8 mouse cellular contexts compared by ENCODE assay signal in genomic region chr2:62411211-62412080, GRCm38 (mm10). TPM values are rescaled to one million over a fixed set of nuclear protein-coding genes. Genes with fewer than 3 reads are reported as not detected.
DNase-seq lines count a peak whose midpoint lies in the region; ATAC-seq and TF ChIP-seq lines count a peak whose summit lies in the region.

No protein-coding gene starts in this region.

- 6% methylated on average over 47 of the region's 47 CpGs for WGBS in heart, embryonic 10.5 days
- 4% methylated on average over 47 of the region's 47 CpGs for WGBS in lung, embryonic 16.5 days
- WGBS in olfactory bulb, adult 2 months, result 10% methylated on average over 47 of the region's 47 CpGs

- H3K27ac ChIP-seq in heart, embryonic 10.5 days, result peak overlapping the region; percentile 79
- H3K27ac ChIP-seq in lung, embryonic 16.5 days (ENCODE audit: low read length), result peak overlapping the region; percentile 84
- H3K27ac ChIP-seq in olfactory bulb, adult 2 months (ENCODE audit: insufficient read depth, low read depth, low read length), result no peak overlapping the region

- peak overlapping the region; percentile 72 for H3K4me2 ChIP-seq in lung, embryonic 16.5 days (ENCODE audit: low read depth, low read length)

- no peak for TF ChIP-seq POLR2A in brain, embryonic 14.5 days (IDR thresholded peaks at IDR 0.05; ENCODE audit: borderline replicate concordance, extremely low read depth, insufficient read depth, insufficient read length, poor library complexity, severe bottlenecking)
- TF ChIP-seq POLR2A in olfactory bulb, adult 2 months (IDR thresholded peaks at IDR 0.05; ENCODE audit: insufficient read depth, low read depth, low read length), result no peak

- H3K9me3 ChIP-seq in heart, embryonic 10.5 days, result no peaks in the 10 kb centered on the region
- no peaks in the 10 kb centered on the region for H3K9me3 ChIP-seq in lung, embryonic 16.5 days (ENCODE audit: control insufficient read depth, low read length)

- H3K4me3 ChIP-seq in heart, embryonic 10.5 days, result peak overlapping the region; percentile 69
- H3K4me3 ChIP-seq in lung, embryonic 16.5 days (ENCODE audit: low read length), result peak overlapping the region; percentile 55
- H3K4me3 ChIP-seq in olfactory bulb, adult 2 months (ENCODE audit: insufficient read depth, low read depth, low read length), result peak overlapping the region; percentile 29

- H3K9ac ChIP-seq in lung, embryonic 16.5 days (ENCODE audit: low read length), result peak overlapping the region; percentile 67

- ATAC-seq in lung, embryonic 16.5 days (ENCODE audit: low read depth), result peak; percentile 81

- H3K27me3 ChIP-seq in heart, embryonic 10.5 days (ENCODE audit: insufficient read depth, poor library complexity, severe bottlenecking), result peaks cover 29% of the 10 kb centered on the region
- no peaks in the 10 kb centered on the region for H3K27me3 ChIP-seq in lung, embryonic 16.5 days (ENCODE audit: control insufficient read depth, insufficient read depth, low read depth, low read length)

- TF ChIP-seq CTCF in brain, embryonic 14.5 days (IDR thresholded peaks at IDR 0.05; ENCODE audit: borderline replicate concordance, extremely low read depth, insufficient read depth, insufficient read length), result no peak
- TF ChIP-seq CTCF in olfactory bulb, adult 2 months (IDR thresholded peaks at IDR 0.05; ENCODE audit: insufficient read depth, low read depth, low read length), result no peak

- peak; percentile 40 to 49 for DNase-seq in heart, adult 18-20 months
- no peak for DNase-seq in heart, adult 9 months (ENCODE audit: low spot score in 2 of 2)
- peak; percentile 53 for DNase-seq in brain, embryonic 14.5 days (ENCODE audit: low read depth)
- peak; percentile 75 for DNase-seq in heart, embryonic 10.5 days (ENCODE audit: low spot score)
- DNase-seq in kidney, adult 8-10 months, result peak; percentile 75 to 81
- no peak for DNase-seq in layer of hippocampus, adult 8-10 months (ENCODE audit: low spot score in 2 of 2)

- H3K36me3 ChIP-seq in heart, embryonic 10.5 days, result no peaks in the 10 kb centered on the region
- no peaks in the 10 kb centered on the region for H3K36me3 ChIP-seq in lung, embryonic 16.5 days (ENCODE audit: control insufficient read depth, insufficient read depth, low read length)

- peaks cover 19% of the 10 kb centered on the region for H3K4me1 ChIP-seq in heart, embryonic 10.5 days
- peaks cover 7% of the 10 kb centered on the region for H3K4me1 ChIP-seq in lung, embryonic 16.5 days (replicated peaks; ENCODE audit: control insufficient read depth, insufficient read depth, low read length)
- peaks cover 8% of the 10 kb centered on the region for H3K4me1 ChIP-seq in olfactory bulb, adult 2 months (ENCODE audit: control insufficient read depth, insufficient read depth, low read length)

RNA-seq across cellular contexts. Expression of gene Dpp4, which starts 0.6 kb away (rescaled TPM):
- total RNA-seq in heart, adult 18-20 months (2021), result 1 to 10 TPM; 2.3 to 5.1 TPM
- polyA plus RNA-seq in brain, embryonic 14.5 days (2012; rRNA removed), result 1.1 and 1.6 TPM in 2 replicates
- 8.7 and 11.8 TPM in 2 replicates for polyA plus RNA-seq in heart, embryonic 10.5 days (2016; fragmentation: Nextera tagmentation; extraction: Ambion mirVana)
- 32.4 and 38.1 TPM in 2 replicates for polyA plus RNA-seq in lung, embryonic 16.5 days (2015; fragmentation: Nextera tagmentation; extraction: Ambion mirVana)
- not detected in 2 replicates for polyA plus RNA-seq in olfactory bulb, adult 2 months (2012; ENCODE audit: insufficient read depth, insufficient read length, low replicate concordance, missing spikeins)
- 1 to 10 TPM; 1.0 to 2.3 (median 1.9) TPM for total RNA-seq in layer of hippocampus, adult 8-10 months (2022)

Comparison
In these comparisons a context has a peak if more than half of its experiments do, and no peak if none do; other contexts are left out.
1. DNase-seq: peak in heart, adult 18-20 months (2 of 2), brain, embryonic 14.5 days (single experiment), heart, embryonic 10.5 days (single experiment) and kidney, adult 8-10 months (2 of 2); none in heart, adult 9 months (0 of 2) and layer of hippocampus, adult 8-10 months (0 of 2).
2. Peak in every context shown above with its lines, with median percentiles within 50 percentile points of each other: H3K4me3 ChIP-seq.